Mouse (Mus musculus) lung, adult 2 months (tissue): ENCODE measurements around the gene 4930578C19Rik. TPM values are rescaled to one million over a fixed set of nuclear protein-coding genes. Genes with fewer than 3 reads are reported as not detected.

Experiments used
- DNase-seq: peaks from one replicate; pipeline ENCODE4 v3.0.0; 2022
- H3K4me1 ChIP-seq: fragments of 200-500 bp; 2 replicates; pipeline ENCODE4 v1.6.1; 2011; ENCODE audit warnings: low read length; ENCODE audit not compliant: control insufficient read depth, insufficient read depth
- H3K4me3 ChIP-seq: fragments of 200-500 bp; replicated peaks from 2 replicates; pipeline ENCODE3; 2011; ENCODE audit warnings: low read depth, mild to moderate bottlenecking, control low read depth, low read length; ENCODE audit errors: extremely low read depth
- CTCF ChIP-seq: fragments of 200-500 bp; IDR thresholded peaks from 2 replicates; pipeline ENCODE4 v1.5.1; 2011; ENCODE audit warnings: mild to moderate bottlenecking, low read length, control low read depth; ENCODE audit not compliant: insufficient read depth
- POLR2A ChIP-seq: fragments of 200-500 bp; IDR thresholded peaks from 2 replicates; pipeline ENCODE4 v1.6.1; 2011; ENCODE audit warnings: low read depth, mild to moderate bottlenecking, control low read depth, low read length, borderline replicate concordance; ENCODE audit errors: extremely low read depth
- WGBS: fragments of 180-500 bp; shearing (Covaris S2); methylation state at CpG from one replicate; pipeline ENCODE4 v1.1.7; 2018; 5-methylcytosine and 5-hydroxymethylcytosine counted together
- polyA plus RNA-seq: library from polyadenylated mRNA; depleted of rRNA; stranded (reverse); fragments of >200 nt; gene quantifications from 2 replicates; pipeline ENCODE4 v1.2.3, GENCODE M21; 2012; rRNA removed

Gene 4930578C19Rik
- 8.0 and 9.7 TPM in 2 replicates for polyA plus RNA-seq

DNA sequence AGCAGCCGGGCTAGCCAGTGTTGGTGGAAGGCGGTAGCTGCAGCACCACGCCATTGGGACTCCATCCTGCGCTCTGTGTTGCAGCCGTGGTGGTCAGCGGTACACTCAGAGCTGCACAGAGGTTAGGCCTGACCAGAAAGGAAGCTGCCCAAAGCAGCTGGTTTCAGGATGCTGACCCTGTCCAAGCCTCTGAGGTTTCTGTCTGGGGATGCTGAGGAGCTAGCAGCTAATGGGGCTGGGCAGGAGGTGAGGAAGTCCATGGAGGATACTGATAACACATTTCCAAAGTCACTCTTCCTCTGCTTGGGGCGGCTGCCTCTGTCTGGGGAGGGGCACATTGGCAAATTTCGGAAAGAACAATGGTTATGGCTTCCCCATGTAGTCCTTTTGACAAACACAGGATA lies at the start of gene 4930578C19Rik:
Gene 4930578C19Rik (minus strand): TSS at position 200 of the 404 bp plus-strand sequence.
- 45% methylated on average over 8 of the region's 8 CpGs for WGBS
- TF ChIP-seq CTCF = no peak
- TF ChIP-seq POLR2A = peak; percentile 58; the same call in 1 of the 2 replicates
- peak within 1 kb of the TSS; percentile 59 for H3K4me3 ChIP-seq
- H3K4me1 ChIP-seq = no peaks in the 10 kb centered on the region
- peak; percentile 3 for DNase-seq

DNA sequence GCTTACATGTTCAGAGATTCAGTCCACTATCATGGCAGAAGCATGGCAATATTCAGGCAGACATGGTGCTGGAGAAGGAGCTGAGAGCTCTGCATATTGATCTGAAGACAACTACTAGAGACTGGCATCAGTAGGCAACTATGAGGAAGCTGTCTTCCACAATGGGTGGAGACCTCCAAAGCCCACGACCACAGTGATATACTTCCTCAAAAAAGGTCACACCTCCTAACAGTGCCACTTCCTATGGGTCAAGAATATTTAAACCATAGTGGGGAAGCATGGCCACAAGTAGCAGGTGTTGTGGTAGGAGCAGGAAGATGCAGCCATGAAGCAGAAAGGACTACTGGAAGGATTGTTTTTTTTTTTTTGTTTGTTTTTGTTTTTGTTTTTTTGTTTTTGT lies 6.5 kb upstream of the 4930578C19Rik start:
- Histone ChIP-seq H3K4me1 (no peaks in the 10 kb centered on the region), H3K4me3 (no peak overlapping the region)
- 31% methylated on average over 1 of the region's 1 CpGs for WGBS
- no peak for TF ChIP-seq POLR2A
- TF ChIP-seq CTCF = no peak
- no peak for DNase-seq

DNA sequence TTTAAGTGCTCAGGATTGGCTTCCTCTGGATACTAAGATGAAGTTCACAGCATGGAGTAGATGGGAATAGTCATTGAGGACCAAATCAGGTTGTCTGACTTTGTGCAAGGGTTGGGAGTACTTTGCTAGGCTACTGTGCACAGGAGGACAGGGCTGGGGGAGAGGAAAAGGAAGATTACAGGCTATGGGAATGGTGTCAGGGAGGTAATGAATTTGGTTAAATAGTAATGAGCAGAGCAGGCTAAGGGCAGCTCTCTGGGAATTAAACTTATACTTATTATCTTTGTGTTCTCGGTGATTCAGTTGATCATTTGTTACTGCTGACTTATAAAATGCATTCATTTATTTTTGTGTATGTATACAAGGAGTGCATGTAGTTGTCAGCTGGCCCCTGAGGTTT lies 1.7 kb upstream of the 4930578C19Rik start:
- no peaks in the 10 kb centered on the region for H3K4me1 ChIP-seq
- DNase-seq = no peak
- WGBS = 88% methylated on average over 1 of the region's 1 CpGs
- TF ChIP-seq POLR2A (no peak), CTCF (no peak)
- H3K4me3 ChIP-seq = no peak overlapping the region

DNA sequence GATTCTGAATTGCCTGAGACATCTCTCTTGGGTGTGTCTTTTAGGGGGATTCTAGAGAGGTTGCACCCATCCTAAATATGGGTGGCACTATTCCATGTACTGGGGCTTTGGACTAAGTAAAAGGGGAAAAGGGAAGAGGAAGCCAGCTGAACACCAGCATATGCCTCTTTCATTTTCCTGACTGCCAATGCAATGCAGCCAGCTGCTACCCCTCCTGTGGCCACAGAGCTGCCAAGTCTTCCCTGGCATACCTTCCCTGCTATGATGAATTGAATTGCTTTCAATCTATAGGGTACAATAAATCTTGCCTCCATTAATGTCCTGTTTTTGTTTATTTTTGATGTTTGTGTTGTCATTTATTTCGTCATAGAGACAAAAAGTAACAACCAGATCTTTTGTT lies 9.6 kb downstream of the 4930578C19Rik start:
- no peak for DNase-seq
- H3K4me3 ChIP-seq = no peak overlapping the region
- H3K4me1 ChIP-seq = no peaks in the 10 kb centered on the region
- TF ChIP-seq CTCF (no peak), POLR2A (no peak)
- 33% methylated on average over 1 of the region's 1 CpGs for WGBS

DNA sequence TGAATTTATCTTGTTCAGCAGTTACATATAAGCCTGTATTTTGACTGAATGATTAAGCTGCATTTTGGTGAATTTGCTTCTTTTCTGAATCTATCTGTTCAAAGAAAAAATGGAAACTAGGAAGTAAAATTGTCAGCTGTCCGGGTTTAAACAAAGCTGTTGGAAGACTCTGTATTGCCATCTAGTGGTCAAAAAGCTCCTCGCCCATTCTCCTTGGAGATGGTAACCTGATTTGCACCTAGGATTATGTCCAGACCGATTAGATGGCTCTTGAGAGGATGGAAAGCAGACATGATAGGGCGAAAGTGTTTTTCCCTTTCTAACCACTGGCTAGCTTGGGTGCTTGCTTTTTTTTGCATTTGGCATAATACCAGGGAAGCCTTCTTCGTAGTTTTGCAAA lies 19.1 kb downstream of the 4930578C19Rik start:
- TF ChIP-seq CTCF = peak; percentile 25; the same call in 1 of the 2 replicates
- no peak for TF ChIP-seq POLR2A
- WGBS = 26% methylated on average over 5 of the region's 5 CpGs
- DNase-seq = peak; percentile 21

DNA sequence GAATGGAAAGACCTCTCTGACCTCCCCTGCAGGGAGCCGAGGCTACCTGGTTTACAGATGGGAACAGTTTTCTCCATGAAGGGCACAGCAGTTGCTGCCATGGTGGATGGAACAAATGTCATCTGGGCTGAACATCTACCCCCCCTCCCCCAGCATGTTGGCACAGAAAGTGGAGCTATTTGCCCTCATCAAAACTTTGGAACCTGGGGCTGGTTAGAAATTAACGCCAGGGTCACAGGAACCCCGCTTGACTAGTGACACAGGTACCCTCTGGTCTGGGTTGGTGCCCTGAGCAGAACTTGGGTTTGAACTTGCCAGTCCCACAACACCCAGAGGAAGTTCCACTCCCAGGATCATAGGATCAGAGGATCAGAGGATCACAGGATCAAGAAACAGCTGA lies 35.7 kb downstream of the 4930578C19Rik start:
- DNase-seq = no peak
- WGBS = 84% methylated on average over 3 of the region's 3 CpGs
- Histone ChIP-seq H3K4me3 (no peak overlapping the region), H3K4me1 (no peaks in the 10 kb centered on the region)
- TF ChIP-seq POLR2A (no peak), CTCF (no peak)

More for the DNA sequence above, 19.1 kb downstream of the 4930578C19Rik start:
- H3K4me3 ChIP-seq = no peak overlapping the region
- no peaks in the 10 kb centered on the region; the same call in none of the 2 replicates for H3K4me1 ChIP-seq

DNA sequence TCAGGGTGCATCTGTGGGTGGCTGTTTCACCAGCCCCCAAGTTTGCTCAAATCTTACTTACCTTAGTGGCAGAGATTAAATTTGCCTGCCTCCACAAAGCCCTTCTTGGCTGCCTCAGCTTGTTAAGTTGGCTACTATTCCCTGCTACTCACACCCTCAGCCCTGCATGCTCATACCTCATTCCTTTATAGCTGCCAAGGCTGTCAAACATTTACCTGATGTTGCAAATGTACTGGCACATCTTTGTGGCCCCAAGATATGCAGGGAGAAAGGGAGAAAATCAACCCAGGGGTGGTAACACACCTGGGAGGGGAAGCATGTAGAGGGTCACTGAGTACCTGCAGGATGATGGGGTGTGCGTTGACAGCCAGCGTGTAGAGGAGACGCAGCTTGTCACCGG lies 38.0 kb downstream of the 4930578C19Rik start:
- no peak for DNase-seq

DNA sequence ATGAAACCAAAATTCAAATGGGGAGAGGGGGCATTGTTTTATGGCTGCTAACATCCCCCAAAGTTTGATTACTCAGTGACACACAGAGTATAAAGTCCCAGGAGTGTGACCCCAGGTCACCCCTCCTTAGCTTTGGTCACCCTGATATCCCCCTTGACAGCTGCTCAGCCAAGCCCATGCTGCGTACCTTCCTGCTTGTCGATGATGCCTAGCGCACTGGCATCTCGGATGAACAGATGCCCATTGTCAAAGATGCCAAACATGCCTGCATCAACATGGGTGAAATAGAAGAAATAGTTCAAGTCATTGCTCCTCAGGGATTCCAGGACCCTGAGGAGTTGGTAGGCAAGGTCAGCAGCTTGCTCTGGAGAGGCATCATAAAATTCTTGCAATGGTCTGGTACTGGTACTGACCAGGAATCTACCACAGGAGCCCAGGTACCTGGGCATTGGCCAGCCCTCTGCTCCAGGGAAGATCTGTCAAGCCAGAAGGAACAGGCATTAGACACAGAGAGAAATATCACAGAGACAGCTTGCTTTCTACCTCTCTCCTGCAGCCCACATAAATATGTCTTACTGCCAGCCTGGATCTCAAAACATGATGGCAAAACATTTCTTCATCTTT lies 40.9 kb downstream of the 4930578C19Rik start:
- Histone ChIP-seq H3K4me1 (no peaks in the 10 kb centered on the region), H3K4me3 (no peak overlapping the region)
- DNase-seq = no peak
- TF ChIP-seq POLR2A (no peak), CTCF (no peak)
- 87% methylated on average over 4 of the region's 4 CpGs for WGBS

More for the DNA sequence above, 38.0 kb downstream of the 4930578C19Rik start:
- no peaks in the 10 kb centered on the region for H3K4me1 ChIP-seq
- no peak overlapping the region for H3K4me3 ChIP-seq
- 92% methylated on average over 4 of the region's 4 CpGs for WGBS
- TF ChIP-seq POLR2A = no peak
- no peak for TF ChIP-seq CTCF

DNA sequence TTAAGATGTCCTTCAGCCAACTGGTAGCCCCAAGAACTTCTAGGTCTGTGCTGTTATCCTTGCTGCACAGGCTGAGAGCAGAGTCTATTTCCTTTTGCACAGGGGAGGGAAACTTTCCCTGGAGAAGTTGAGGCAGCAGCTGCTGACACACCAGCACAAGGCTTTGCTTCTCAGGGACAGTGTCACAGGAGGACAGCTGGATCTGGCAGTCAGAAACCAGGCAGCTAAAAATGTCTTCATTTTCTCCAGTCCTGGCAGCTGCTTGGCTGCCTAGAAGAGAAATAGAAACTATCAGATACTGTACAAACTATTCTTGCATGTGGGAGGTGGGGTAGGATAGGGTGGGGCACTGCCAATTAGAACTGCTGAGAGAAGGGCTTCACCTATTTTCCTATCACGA lies 42.2 kb downstream of the 4930578C19Rik start:
- TF ChIP-seq POLR2A = no peak
- no peak for TF ChIP-seq CTCF
- no peak for DNase-seq
- no peaks in the 10 kb centered on the region for H3K4me1 ChIP-seq
- WGBS = 38% methylated on average over 1 of the region's 1 CpGs
- H3K4me3 ChIP-seq = no peak overlapping the region

DNA sequence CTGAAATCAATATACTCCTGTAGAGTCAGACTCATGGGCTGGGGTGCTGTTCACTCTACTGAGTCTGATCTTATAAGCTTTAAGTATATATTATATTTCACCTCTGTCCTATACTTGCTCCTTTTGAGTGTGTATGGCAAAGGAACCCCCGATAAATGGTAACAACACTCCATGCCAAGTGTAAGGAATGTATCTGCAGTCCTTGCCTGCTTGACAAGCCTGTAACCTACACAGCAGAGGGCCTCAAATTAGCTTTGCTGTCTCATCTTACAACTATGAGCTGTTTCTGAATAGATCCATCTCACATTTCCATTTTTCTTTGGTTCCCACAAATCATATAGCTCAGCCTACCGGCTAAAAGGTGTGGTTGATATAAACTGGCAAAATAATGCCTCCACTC lies 46.6 kb downstream of the 4930578C19Rik start:
- Histone ChIP-seq H3K4me1 (no peaks in the 10 kb centered on the region), H3K4me3 (no peak overlapping the region)
- DNase-seq = no peak
- TF ChIP-seq POLR2A (no peak), CTCF (no peak)
- WGBS = 83% methylated on average over 2 of the region's 2 CpGs
